Mouse (Mus musculus) limb, embryonic 11.5 days (tissue): ENCODE measurements at regions not wholly inside any gene's neighbourhood (a gene's known extent, or its start where the extent isn't known, plus 50 kb on each side); places are given as distances from the start of the nearest gene placed in this dataset.
A peak's percentile ranks its signal among the peaks of the same experiment; 100 is the strongest.

ENCODE experiments used
- ATAC-seq: fragments of 200-750 bp; cut with Nextera tagmentation; 2 replicates; pipeline ENCODE4 v1.8.0; 2017; ENCODE audit warnings: low read depth; ENCODE audit not compliant: insufficient number of reproducible peaks, low FRiP score, low TSS enrichment
- DNase-seq: peaks from one replicate; pipeline ENCODE4 v3.0.0-alpha.2; 2015; ENCODE audit warnings: low spot score
- H3K27ac ChIP-seq: fragments of 300-500 bp; sonication (generic); replicated peaks from 2 replicates; pipeline ENCODE4 v1.5.1; 2014; ENCODE audit warnings: low read depth, mild to moderate bottlenecking, low read length
- H3K27me3 ChIP-seq: fragments of 300-500 bp; sonication (generic); 2 replicates; pipeline ENCODE4 v1.6.1; 2014; ENCODE audit warnings: mild to moderate bottlenecking, low read length, mixed read lengths; ENCODE audit not compliant: control insufficient read depth, insufficient read depth
- H3K36me3 ChIP-seq: fragments of 300-500 bp; sonication (generic); 2 replicates; pipeline ENCODE4 v1.6.1; 2014; ENCODE audit warnings: mild to moderate bottlenecking, low read length, moderate library complexity, mixed read lengths; ENCODE audit not compliant: control insufficient read depth, insufficient read depth
- H3K4me1 ChIP-seq: fragments of 300-500 bp; sonication (generic); 2 replicates; pipeline ENCODE4 v1.6.1; 2014; ENCODE audit warnings: low read length, mixed read lengths; ENCODE audit not compliant: control insufficient read depth, insufficient read depth
- H3K4me2 ChIP-seq: fragments of 300-500 bp; sonication (generic); 2 replicates; pipeline ENCODE4 v1.6.1; 2014; ENCODE audit warnings: low read depth, mild to moderate bottlenecking, moderate library complexity; ENCODE audit not compliant: severe bottlenecking
- H3K4me3 ChIP-seq: fragments of 300-500 bp; sonication (generic); 2 replicates; pipeline ENCODE4 v1.5.1; 2014; ENCODE audit warnings: low read depth, low read length
- H3K9ac ChIP-seq: fragments of 300-500 bp; sonication (generic); 2 replicates; pipeline ENCODE4 v1.6.1; 2014; ENCODE audit warnings: mild to moderate bottlenecking, low read length
- H3K9me3 ChIP-seq: fragments of 300-500 bp; sonication (generic); 2 replicates; pipeline ENCODE4 v1.6.1; 2016; ENCODE audit warnings: low read length; ENCODE audit not compliant: control insufficient read depth
- WGBS: fragments of 180-500 bp; shearing (Covaris S2); extraction: QIAGEN DNeasy Blood & Tissue Kit; methylation state at CpG from one replicate; pipeline ENCODE4 v1.1.7; 2014; 5-methylcytosine and 5-hydroxymethylcytosine counted together

DNA sequence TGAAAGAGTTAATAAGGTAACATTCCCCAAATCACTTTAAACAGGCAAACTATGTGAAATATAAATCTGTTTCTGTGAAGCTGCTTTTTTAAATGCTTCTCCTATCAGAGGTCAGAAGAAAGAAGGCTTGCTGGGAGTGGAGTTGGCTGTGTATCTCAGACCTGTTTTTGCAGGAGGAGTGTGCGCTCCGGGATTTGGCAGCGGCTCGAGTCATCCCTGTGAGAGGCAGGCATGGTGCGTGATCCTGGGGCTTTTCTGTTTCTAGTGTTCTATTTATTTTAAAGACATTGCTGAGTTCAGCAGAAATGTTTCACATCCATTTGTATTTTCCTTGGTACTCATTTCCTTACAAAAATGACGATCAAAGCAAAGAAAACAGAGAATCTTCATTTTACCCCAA is 91.0 kb upstream of the Gjb6 start:
- H3K27me3 ChIP-seq, result no peaks in the 10 kb centered on the region
- no peaks in the 10 kb centered on the region for H3K4me1 ChIP-seq
- H3K9me3 ChIP-seq, result no peaks in the 10 kb centered on the region
- H3K4me2 ChIP-seq, result no peak overlapping the region
- ATAC-seq, result no peak
- no peak overlapping the region for H3K4me3 ChIP-seq
- WGBS, result 88% methylated on average over 6 of the region's 6 CpGs
- H3K9ac ChIP-seq, result no peak overlapping the region
- no peak for DNase-seq
- H3K27ac ChIP-seq, result no peak overlapping the region
- H3K36me3 ChIP-seq, result no peaks in the 10 kb centered on the region

DNA sequence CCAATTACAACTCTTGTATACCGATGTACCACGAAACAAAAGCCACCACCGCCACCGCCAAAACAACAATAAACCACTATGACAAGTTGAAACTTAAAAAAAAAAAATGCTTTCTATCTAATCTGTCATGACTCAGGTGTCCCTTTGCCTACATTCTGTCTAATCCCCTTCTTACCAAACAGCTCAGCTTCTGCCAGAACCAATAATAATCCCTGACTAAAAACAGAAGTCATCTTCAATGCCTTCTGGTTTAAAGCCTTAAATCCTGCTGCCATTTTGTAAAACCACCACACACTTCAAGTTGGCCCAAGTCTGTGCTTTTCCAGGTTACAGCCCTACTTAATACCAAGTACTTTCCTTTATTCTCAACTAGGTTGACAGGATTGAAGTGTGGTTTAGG is 86.9 kb upstream of the Gjb6 start:
- Histone ChIP-seq H3K27ac (no peak overlapping the region), H3K4me2 (no peak overlapping the region), H3K4me1 (no peaks in the 10 kb centered on the region), H3K9ac (no peak overlapping the region), H3K36me3 (no peaks in the 10 kb centered on the region), H3K9me3 (no peaks in the 10 kb centered on the region), H3K4me3 (no peak overlapping the region), H3K27me3 (no peaks in the 10 kb centered on the region)
- peak; percentile 5 for DNase-seq
- ATAC-seq, result no peak
- 93% methylated on average over 4 of the region's 4 CpGs for WGBS

DNA sequence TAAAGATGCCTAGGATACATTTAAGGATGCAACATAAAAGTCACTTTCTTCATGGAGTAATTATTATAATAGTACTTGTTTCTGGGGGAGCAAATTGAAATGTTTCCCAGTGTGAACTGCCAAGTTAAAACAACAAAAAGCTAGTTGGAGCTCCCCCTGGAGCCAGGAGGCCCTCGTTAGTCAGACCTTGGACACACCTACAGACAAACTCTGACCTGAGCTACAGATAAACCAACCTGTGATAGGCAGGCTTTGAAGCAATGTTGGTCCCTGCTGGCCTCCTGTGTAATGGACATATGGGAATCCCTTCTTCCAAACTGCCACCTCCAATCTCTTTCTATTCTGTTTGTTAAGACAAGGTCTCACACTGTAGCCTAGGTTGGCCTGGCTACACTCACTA is 86.2 kb upstream of the Gjb6 start:
- H3K4me2 ChIP-seq, result no peak overlapping the region
- H3K9me3 ChIP-seq, result no peaks in the 10 kb centered on the region
- peak; percentile 18 for DNase-seq
- no peak overlapping the region for H3K4me3 ChIP-seq
- WGBS, result 63% methylated on average over 1 of the region's 1 CpGs
- no peaks in the 10 kb centered on the region for H3K4me1 ChIP-seq
- no peaks in the 10 kb centered on the region for H3K27me3 ChIP-seq
- H3K27ac ChIP-seq, result no peak overlapping the region
- no peak overlapping the region for H3K9ac ChIP-seq
- no peak for ATAC-seq
- H3K36me3 ChIP-seq, result no peaks in the 10 kb centered on the region

DNA sequence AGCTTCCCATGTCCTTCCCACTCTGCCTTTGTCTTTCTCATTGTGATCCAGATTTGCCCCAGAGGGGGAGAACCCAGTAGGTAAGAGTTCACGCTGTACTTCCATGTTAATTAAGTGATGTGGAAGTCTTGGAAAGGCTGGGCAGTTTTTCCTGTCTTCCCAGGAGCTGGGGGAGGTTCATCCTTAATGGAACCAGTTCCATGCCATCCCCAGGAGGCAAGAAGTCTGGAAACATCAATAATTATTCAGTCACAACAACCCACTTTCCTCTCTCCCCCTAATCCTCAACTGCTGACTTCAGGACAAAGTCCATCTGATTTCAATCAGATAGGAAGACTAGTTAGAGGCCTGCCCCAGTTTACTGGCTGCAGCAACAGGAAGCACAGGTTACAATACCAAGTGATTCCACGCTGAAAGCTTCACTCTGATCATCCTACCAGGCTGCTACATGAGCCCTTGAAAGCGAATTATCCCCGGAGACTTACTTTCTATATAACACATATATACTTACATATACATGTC is 85.7 kb upstream of the Gjb6 start:
- Histone ChIP-seq H3K4me2 (no peak overlapping the region), H3K4me3 (no peak overlapping the region), H3K36me3 (no peaks in the 10 kb centered on the region), H3K27ac (no peak overlapping the region), H3K4me1 (no peaks in the 10 kb centered on the region), H3K9me3 (no peaks in the 10 kb centered on the region), H3K27me3 (no peaks in the 10 kb centered on the region), H3K9ac (no peak overlapping the region)
- ATAC-seq (no peak), DNase-seq (peak; percentile 19)
- WGBS, result 57% methylated on average over 4 of the region's 4 CpGs

DNA sequence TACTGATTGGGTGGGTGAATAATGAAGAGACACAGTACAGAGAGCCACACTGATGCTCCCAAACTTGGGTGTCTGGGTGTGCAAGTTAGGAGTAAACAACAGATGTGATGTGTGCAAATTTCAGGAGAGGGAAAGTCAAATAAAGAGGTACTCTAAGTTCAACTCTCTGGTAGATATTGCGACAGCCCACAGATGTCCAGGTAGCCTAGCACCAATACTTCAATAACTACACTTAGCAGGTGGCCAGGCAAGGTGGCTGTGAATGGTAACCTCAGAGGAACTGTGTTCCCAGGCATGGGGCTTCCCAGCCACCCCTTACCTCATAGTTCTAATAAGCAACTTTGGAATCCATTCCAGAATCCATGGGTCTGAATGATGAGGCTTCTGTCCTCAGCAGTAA is 54.4 kb upstream of the Gjb6 start:
- ATAC-seq (no peak), DNase-seq (peak; percentile 7)
- no peaks in the 10 kb centered on the region for H3K9me3 ChIP-seq
- H3K4me1 ChIP-seq, result no peaks in the 10 kb centered on the region
- no peak overlapping the region for H3K4me3 ChIP-seq
- no peak overlapping the region for H3K9ac ChIP-seq
- 96% methylated on average over 1 of the region's 1 CpGs for WGBS
- H3K36me3 ChIP-seq, result no peaks in the 10 kb centered on the region
- H3K27ac ChIP-seq, result no peak overlapping the region
- H3K4me2 ChIP-seq, result no peak overlapping the region
- H3K27me3 ChIP-seq, result no peaks in the 10 kb centered on the region
